Mouse (Mus musculus) lung, adult 10 weeks (tissue): Measurements from ENCODE around the gene Gpr62. TPM values are rescaled to one million over a fixed set of nuclear protein-coding genes. Genes with fewer than 3 reads are reported as not detected.

Experiments
- polyA plus RNA-seq: library from polyadenylated mRNA; stranded (reverse); fragments of 350-450 nt; fragmentation: Illumina TruSeq; extraction: RNeasy Lipid Tissue Mini Kit (QIAGEN cat#74804); gene quantifications from one replicate; pipeline ENCODE4 v1.2.3, GENCODE M21; 2014; ENCODE audit warnings: low read depth, low replicate concordance; ENCODE audit not compliant: insufficient read depth

The Gpr62 gene
- 0.11 TPM for polyA plus RNA-seq

GRCm38 (mm10) chr9:106465571-106466200 lies at the start of gene Gpr62:
Gene Gpr62, minus strand, starts transcription at chr9:106465938.

GRCm38 (mm10) chr9:106514273-106514672 lies 48.5 kb upstream of the Gpr62 start, which contains the start of gene Iqcf5:
Gene Iqcf5, plus strand, starts transcription at chr9:106514573.

GRCm38 (mm10) chr9:106499667-106500066 lies 33.9 kb upstream of the Gpr62 start, which contains the start of gene Iqcf1:
Gene Iqcf1, plus strand, starts transcription at chr9:106499967.

GRCm38 (mm10) chr9:106476924-106477484 lies 11.3 kb upstream of the Gpr62 start, which contains the start of gene Parp3:
Gene Parp3, minus strand, starts transcription at chr9:106476949.

GRCm38 (mm10) chr9:106475663-106476001 lies 9.9 kb upstream of the Gpr62 start, which contains the start of gene Rrp9:
Gene Rrp9, plus strand, starts transcription at chr9:106475963.

GRCm38 (mm10) chr9:106453271-106454070 lies 12.3 kb downstream of the Gpr62 start, which contains the start of gene Pcbp4:
Gene Pcbp4, plus strand, starts transcription at chr9:106453291.

GRCm38 (mm10) chr9:106447348-106447747 lies 18.4 kb downstream of the Gpr62 start, which contains the start of the genes Abhd14b and Abhd14a:
Gene Abhd14b, plus strand, starts transcription at chr9:106447459.
Gene Abhd14a, minus strand, starts transcription at chr9:106447678.

GRCm38 (mm10) chr9:106429221-106430014 lies 36.3 kb downstream of the Gpr62 start, which contains the start of gene Rpl29:
Gene Rpl29, plus strand, starts transcription at chr9:106429454.

Other genes with a start within 250 kb of the Gpr62 start
- gene Tlr9, start 243.3 kb downstream of the Gpr62 start, polyA plus RNA-seq = 0.81 TPM
- gene Alas1, start 217.3 kb downstream of the Gpr62 start, polyA plus RNA-seq = 268 TPM
- gene Poc1a, start 184.9 kb downstream of the Gpr62 start, polyA plus RNA-seq = 6.4 TPM
- 33.2 TPM for gene Dusp7, start 97.3 kb downstream of the Gpr62 start, polyA plus RNA-seq
- gene Rpl29, start 36.5 kb downstream of the Gpr62 start, polyA plus RNA-seq = 688 TPM
- 6.0 TPM for gene Acy1, start 27.6 kb downstream of the Gpr62 start, polyA plus RNA-seq
- 37.3 TPM for gene Abhd14b, start 18.5 kb downstream of the Gpr62 start, polyA plus RNA-seq
- 18.9 TPM for gene Abhd14a, start 18.3 kb downstream of the Gpr62 start, polyA plus RNA-seq
- gene Pcbp4, start 12.6 kb downstream of the Gpr62 start, polyA plus RNA-seq = 19.3 TPM
- gene Rrp9, start 10.0 kb upstream of the Gpr62 start, polyA plus RNA-seq = 22.2 TPM
- gene Parp3, start 11.0 kb upstream of the Gpr62 start, polyA plus RNA-seq = 21.9 TPM
- not detected for gene Iqcf1, start 34.0 kb upstream of the Gpr62 start, polyA plus RNA-seq
- not detected for gene Iqcf5, start 48.6 kb upstream of the Gpr62 start, polyA plus RNA-seq
- not detected for gene Iqcf3, start 95.7 kb upstream of the Gpr62 start, polyA plus RNA-seq
- gene Iqcf4, start 105.1 kb upstream of the Gpr62 start, polyA plus RNA-seq = not detected
- not detected for gene Iqcf6, start 160.6 kb upstream of the Gpr62 start, polyA plus RNA-seq
- gene Grm2, start 190.1 kb upstream of the Gpr62 start, polyA plus RNA-seq = not detected
- gene Tex264, start 220.0 kb upstream of the Gpr62 start, polyA plus RNA-seq = 59.3 TPM